Mouse (Mus musculus) ES-Bruce4 (cell line): ENCODE data around the gene Gm6583. TPM values are rescaled to one million over a fixed set of nuclear protein-coding genes. Genes with fewer than 3 reads are reported as not detected.
A peak's percentile ranks its signal among the peaks of the same experiment; 100 is the strongest.
"Not testable (repeated sequence)": the region's sequence is repeated elsewhere in the genome, so short reads cannot be mapped to it uniquely, and the experiment has no call there.

Experiments used
- H3K27ac ChIP-seq: 2 replicates; pipeline ENCODE4 v1.5.1; 2012; ENCODE audit warnings: low read length, inconsistent platforms; ENCODE audit not compliant: insufficient read depth
- H3K27me3 ChIP-seq: 2 replicates; pipeline ENCODE4 v1.6.1; 2012; ENCODE audit warnings: mild to moderate bottlenecking, low read length, inconsistent platforms; ENCODE audit not compliant: control insufficient read depth, poor library complexity, insufficient read depth, severe bottlenecking
- H3K36me3 ChIP-seq: 2 replicates; pipeline ENCODE4 v1.6.1; 2012; ENCODE audit warnings: inconsistent platforms, mild to moderate bottlenecking, low read length, moderate library complexity; ENCODE audit not compliant: control insufficient read depth, poor library complexity, insufficient read depth, severe bottlenecking
- H3K4me1 ChIP-seq: one replicate; pipeline ENCODE4 v1.8.1; 2011; ENCODE audit warnings: low read length; ENCODE audit not compliant: control insufficient read depth, insufficient read depth
- H3K4me3 ChIP-seq: 2 replicates; pipeline ENCODE4 v1.5.1; 2011; ENCODE audit warnings: low read depth, mild to moderate bottlenecking, low read length
- H3K9ac ChIP-seq: 2 replicates; pipeline ENCODE4 v1.6.1; 2012; ENCODE audit warnings: low read depth, mild to moderate bottlenecking, inconsistent platforms; ENCODE audit not compliant: poor library complexity, severe bottlenecking
- H3K9me3 ChIP-seq: replicated peaks from 2 replicates; pipeline ENCODE4 v1.6.1; 2012; ENCODE audit warnings: mild to moderate bottlenecking, low read length, inconsistent platforms; ENCODE audit not compliant: control insufficient read depth, poor library complexity, insufficient read depth, severe bottlenecking
- CTCF ChIP-seq: IDR thresholded peaks from one replicate; pipeline ENCODE4 v1.8.1; 2011; ENCODE audit warnings: low read depth, low read length
- EP300 ChIP-seq: IDR thresholded peaks from 2 replicates; pipeline ENCODE4 v1.6.1; 2011; ENCODE audit warnings: low read depth, low read length; ENCODE audit not compliant: insufficient read depth
- POLR2A ChIP-seq: IDR thresholded peaks from one replicate; pipeline ENCODE4 v1.8.1; 2011; ENCODE audit warnings: low read length; ENCODE audit not compliant: insufficient read depth
- polyA plus RNA-seq: library from polyadenylated mRNA; stranded (reverse); fragments of >200 nt; gene quantifications from 2 replicates; pipeline ENCODE4 v1.2.4, GENCODE M21; 2011; ENCODE audit warnings: low read depth; ENCODE audit not compliant: missing spikeins, insufficient read depth, insufficient read length

The Gm6583 gene
- polyA plus RNA-seq, 1 experiment, result not detected

- Histone ChIP-seq H3K9ac (no peak overlapping the region), H3K9me3 (no peaks in the 10 kb centered on the region), H3K27me3 (no peaks in the 10 kb centered on the region), H3K4me3 (no peak overlapping the region), H3K4me1 (no peaks in the 10 kb centered on the region), H3K27ac (no peak overlapping the region), H3K36me3 (peaks cover 3% of the 10 kb centered on the region; the same call in 1 of the 2 replicates)
- TF ChIP-seq POLR2A, result no peak
- TF ChIP-seq CTCF, result no peak
- TF ChIP-seq EP300, result no peak
Observed at GRCm38 (mm10) chr5:112320379-112320778, 35.5 kb downstream of the Gm6583 start.

GRCm38 (mm10) chr5:112319343-112319742 is 36.5 kb downstream of the Gm6583 start:
- not testable (repeated sequence) for H3K4me1 ChIP-seq, H3K9me3 ChIP-seq, H3K9ac ChIP-seq, H3K36me3 ChIP-seq, H3K27ac ChIP-seq, H3K27me3 ChIP-seq, H3K4me3 ChIP-seq
- TF ChIP-seq CTCF, result peak; percentile 16

- Histone ChIP-seq H3K36me3 (peaks cover 9% of the 10 kb centered on the region; the same call in 1 of the 2 replicates), H3K4me1 (no peaks in the 10 kb centered on the region), H3K27me3 (no peaks in the 10 kb centered on the region), H3K9me3 (no peaks in the 10 kb centered on the region), H3K27ac (no peak overlapping the region), H3K4me3 (no peak overlapping the region), H3K9ac (no peak overlapping the region)
- TF ChIP-seq CTCF, result no peak
- no peak for TF ChIP-seq EP300
- TF ChIP-seq POLR2A, result no peak
Observed at GRCm38 (mm10) chr5:112317328-112317727, 38.5 kb downstream of the Gm6583 start.

GRCm38 (mm10) chr5:112316468-112316867 is 39.4 kb downstream of the Gm6583 start:
- Histone ChIP-seq H3K36me3 (peaks cover 9% of the 10 kb centered on the region; the same call in 1 of the 2 replicates), H3K27ac (no peak overlapping the region), H3K27me3 (no peaks in the 10 kb centered on the region), H3K9ac (no peak overlapping the region), H3K9me3 (no peaks in the 10 kb centered on the region), H3K4me1 (no peaks in the 10 kb centered on the region), H3K4me3 (no peak overlapping the region)
- TF ChIP-seq EP300, result no peak
- no peak for TF ChIP-seq POLR2A
- TF ChIP-seq CTCF, result no peak

- H3K4me1 ChIP-seq, result no peaks in the 10 kb centered on the region
- H3K9ac ChIP-seq, result no peak overlapping the region
- peaks cover 9% of the 10 kb centered on the region; the same call in 1 of the 2 replicates for H3K36me3 ChIP-seq
- H3K27me3 ChIP-seq, result no peaks in the 10 kb centered on the region
- no peak overlapping the region for H3K4me3 ChIP-seq
- no peaks in the 10 kb centered on the region for H3K9me3 ChIP-seq
- H3K27ac ChIP-seq, result no peak overlapping the region
- TF ChIP-seq EP300 (no peak), POLR2A (no peak), CTCF (no peak)
Observed at GRCm38 (mm10) chr5:112313222-112313885, 42.5 kb downstream of the Gm6583 start.

- H3K4me3 ChIP-seq, result no peak overlapping the region
- no peaks in the 10 kb centered on the region for H3K27me3 ChIP-seq
- TF ChIP-seq EP300 (no peak), POLR2A (no peak), CTCF (no peak)
- H3K27ac ChIP-seq, result no peak overlapping the region
- H3K36me3 ChIP-seq, result no peaks in the 10 kb centered on the region
- H3K9ac ChIP-seq, result no peak overlapping the region
- no peaks in the 10 kb centered on the region for H3K9me3 ChIP-seq
- H3K4me1 ChIP-seq, result no peaks in the 10 kb centered on the region
Observed at GRCm38 (mm10) chr5:112305842-112306241, 50.0 kb downstream of the Gm6583 start.

Other genes with a start within 250 kb of the Gm6583 start
- not detected in 2 replicates for gene Cryba4, start 103.5 kb downstream of the Gm6583 start, polyA plus RNA-seq
- not detected in 2 replicates for gene Crybb1, start 100.2 kb downstream of the Gm6583 start, polyA plus RNA-seq
- gene Tpst2, start 79.3 kb downstream of the Gm6583 start, polyA plus RNA-seq, result 25.8 and 37.1 TPM in 2 replicates
- gene Tfip11, start 29.7 kb downstream of the Gm6583 start, polyA plus RNA-seq, result 23.9 and 24.8 TPM in 2 replicates
- 19.1 TPM in 2 replicates for gene Srrd, start 13.0 kb downstream of the Gm6583 start, polyA plus RNA-seq
- gene Hps4, start 12.9 kb downstream of the Gm6583 start, polyA plus RNA-seq, result 17.3 and 19.1 TPM in 2 replicates
- 6.7 and 7.2 TPM in 2 replicates for gene Asphd2, start 38.8 kb upstream of the Gm6583 start, polyA plus RNA-seq
- gene Gm6588, start 93.4 kb upstream of the Gm6583 start, polyA plus RNA-seq, result not detected in 2 replicates
- 0.16 TPM in 1 of 2 replicates, not detected in the other for gene Sez6l, start 221.2 kb upstream of the Gm6583 start, polyA plus RNA-seq